Mouse (Mus musculus) kidney, postnatal 0 days (tissue): ENCODE data around the gene Mapk3. TPM values are rescaled to one million over a fixed set of nuclear protein-coding genes. Genes with fewer than 3 reads are reported as not detected.
"Not testable (repeated sequence)": the region's sequence is repeated elsewhere in the genome, so short reads cannot be mapped to it uniquely, and the experiment has no call there.

ENCODE experiments used
- ATAC-seq: fragments of 200-750 bp; cut with Nextera tagmentation; replicated peaks from 2 replicates; pipeline ENCODE4 v1.8.0; 2017; ENCODE audit warnings: low read depth, moderate number of reproducible peaks, moderate TSS enrichment, moderate library complexity; ENCODE audit not compliant: low FRiP score
- DNase-seq: peaks from one replicate; pipeline ENCODE4 v3.0.0-alpha.2; 2016; ENCODE audit warnings: low spot score
- H3K27ac ChIP-seq: fragments of 300-500 bp; sonication (generic); 2 replicates; pipeline ENCODE4 v1.5.1; 2014; ENCODE audit warnings: mild to moderate bottlenecking
- H3K27me3 ChIP-seq: fragments of 300-500 bp; sonication (generic); 2 replicates; pipeline ENCODE4 v1.6.1; 2014; ENCODE audit warnings: low read length, mixed read lengths; ENCODE audit not compliant: insufficient read depth
- H3K36me3 ChIP-seq: fragments of 300-500 bp; sonication (generic); 2 replicates; pipeline ENCODE4 v1.6.1; 2014; ENCODE audit warnings: low read length, mixed read lengths; ENCODE audit not compliant: insufficient read depth
- H3K4me1 ChIP-seq: fragments of 300-500 bp; sonication (generic); replicated peaks from 2 replicates; pipeline ENCODE4 v1.6.1; 2014; ENCODE audit warnings: antibody characterized with exemption, low read length, mixed read lengths; ENCODE audit not compliant: insufficient read depth
- H3K4me2 ChIP-seq: fragments of 300-500 bp; sonication (generic); 2 replicates; pipeline ENCODE4 v1.6.1; 2014; ENCODE audit warnings: mild to moderate bottlenecking, low read length, moderate library complexity, mixed read lengths
- H3K4me3 ChIP-seq: fragments of 300-500 bp; sonication (generic); replicated peaks from 2 replicates; pipeline ENCODE4 v1.5.1; 2014; ENCODE audit warnings: low read depth, low read length
- H3K9ac ChIP-seq: fragments of 300-500 bp; sonication (generic); 2 replicates; pipeline ENCODE4 v1.6.1; 2014; ENCODE audit warnings: low read depth, low read length
- H3K9me3 ChIP-seq: fragments of 300-500 bp; sonication (generic); replicated peaks from 2 replicates; pipeline ENCODE4 v1.6.1; 2016; ENCODE audit warnings: low read length, inconsistent platforms, mixed read lengths
- CTCF ChIP-seq: IDR thresholded peaks from 2 replicates; pipeline ENCODE4 v1.5.1; 2016; ENCODE audit warnings: antibody characterized with exemption, low read depth, mild to moderate bottlenecking, moderate library complexity
- WGBS: fragments of 180-500 bp; shearing (Covaris S2); extraction: QIAGEN DNeasy Blood & Tissue Kit; methylation state at CpG from one replicate; pipeline ENCODE4 v1.1.7; 2014; 5-methylcytosine and 5-hydroxymethylcytosine counted together
- polyA plus RNA-seq: library from polyadenylated mRNA; unstranded; fragments of >200 nt; fragmentation: Nextera tagmentation; extraction: Ambion mirVana; gene quantifications from 2 replicates; pipeline ENCODE4 v1.2.1, GENCODE M21; 2015

Gene Mapk3
- polyA plus RNA-seq, 1 experiment from 2014 or later: 63.0 TPM

- TF ChIP-seq CTCF: no peak
- ATAC-seq (no peak), DNase-seq (no peak)
- Histone ChIP-seq H3K9ac (no peak overlapping the region), H3K4me3 (no peak overlapping the region), H3K27me3 (no peaks in the 10 kb centered on the region), H3K4me2 (no peak overlapping the region), H3K27ac (no peak overlapping the region), H3K4me1 (no peaks in the 10 kb centered on the region), H3K36me3 (no peaks in the 10 kb centered on the region), H3K9me3 (no peaks in the 10 kb centered on the region)
- 96% methylated on average over 13 of the region's 13 CpGs for WGBS
These were observed 37.8 kb upstream of the Mapk3 start for GRCm38 (mm10) chr7:126721635-126722034.

- no peak for TF ChIP-seq CTCF
- Histone ChIP-seq H3K9ac (no peak overlapping the region), H3K36me3 (no peaks in the 10 kb centered on the region), H3K9me3 (no peaks in the 10 kb centered on the region), H3K27ac (no peak overlapping the region), H3K4me3 (no peak overlapping the region), H3K27me3 (no peaks in the 10 kb centered on the region), H3K4me2 (no peak overlapping the region), H3K4me1 (no peaks in the 10 kb centered on the region)
- DNase-seq (no peak), ATAC-seq (no peak)
- 80% methylated on average over 3 of the region's 3 CpGs for WGBS
These were observed 34.3 kb upstream of the Mapk3 start for GRCm38 (mm10) chr7:126725077-126725476.

- Histone ChIP-seq H3K4me3 (no peak overlapping the region), H3K4me1 (no peaks in the 10 kb centered on the region), H3K9ac (no peak overlapping the region), H3K36me3 (no peaks in the 10 kb centered on the region), H3K9me3 (no peaks in the 10 kb centered on the region), H3K27me3 (no peaks in the 10 kb centered on the region), H3K4me2 (no peak overlapping the region), H3K27ac (no peak overlapping the region)
- DNase-seq: no peak
- no peak for ATAC-seq
- WGBS: 78% methylated on average over 5 of the region's 5 CpGs
- TF ChIP-seq CTCF: no peak
These were observed 33.7 kb upstream of the Mapk3 start for GRCm38 (mm10) chr7:126725667-126726066.

GRCm38 (mm10) chr7:126730256-126730789, 29.1 kb upstream of the Mapk3 start:
- H3K4me3 ChIP-seq, H3K27ac ChIP-seq, H3K27me3 ChIP-seq, H3K9me3 ChIP-seq, H3K36me3 ChIP-seq, DNase-seq, H3K9ac ChIP-seq, H3K4me1 ChIP-seq, ATAC-seq, H3K4me2 ChIP-seq: not testable (repeated sequence)
- WGBS: 69% methylated on average over 4 of the region's 4 CpGs

GRCm38 (mm10) chr7:126736122-126736521, 23.3 kb upstream of the Mapk3 start:
- no peaks in the 10 kb centered on the region for H3K4me1 ChIP-seq
- H3K9me3 ChIP-seq: no peaks in the 10 kb centered on the region
- H3K4me3 ChIP-seq: no peak overlapping the region
- 76% methylated on average over 8 of the region's 8 CpGs for WGBS
- no peak for DNase-seq
- ATAC-seq: no peak
- no peak overlapping the region for H3K4me2 ChIP-seq
- no peak overlapping the region for H3K9ac ChIP-seq
- H3K27me3 ChIP-seq: no peaks in the 10 kb centered on the region
- no peak for TF ChIP-seq CTCF
- H3K27ac ChIP-seq: no peak overlapping the region
- H3K36me3 ChIP-seq: no peaks in the 10 kb centered on the region

GRCm38 (mm10) chr7:126739551-126739950, 19.9 kb upstream of the Mapk3 start:
- Histone ChIP-seq H3K27me3 (no peaks in the 10 kb centered on the region), H3K27ac (no peak overlapping the region), H3K4me3 (no peak overlapping the region), H3K4me2 (no peak overlapping the region), H3K36me3 (no peaks in the 10 kb centered on the region), H3K9me3 (no peaks in the 10 kb centered on the region), H3K4me1 (no peaks in the 10 kb centered on the region), H3K9ac (no peak overlapping the region)
- TF ChIP-seq CTCF: no peak
- ATAC-seq (no peak), DNase-seq (no peak)
- WGBS: 79% methylated on average over 17 of the region's 17 CpGs

- H3K4me3 ChIP-seq: no peak overlapping the region
- no peaks in the 10 kb centered on the region for H3K4me1 ChIP-seq
- H3K9ac ChIP-seq: no peak overlapping the region
- H3K4me2 ChIP-seq: no peak overlapping the region
- no peaks in the 10 kb centered on the region for H3K36me3 ChIP-seq
- no peak for DNase-seq
- WGBS: 82% methylated on average over 13 of the region's 13 CpGs
- no peaks in the 10 kb centered on the region for H3K27me3 ChIP-seq
- no peak for ATAC-seq
- no peaks in the 10 kb centered on the region for H3K9me3 ChIP-seq
- TF ChIP-seq CTCF: no peak
- no peak overlapping the region for H3K27ac ChIP-seq
These were observed 19.2 kb upstream of the Mapk3 start for GRCm38 (mm10) chr7:126740132-126740735.
